Mouse (Mus musculus): Measurements from ENCODE around the gene Trim44. TPM values are rescaled to one million over a fixed set of nuclear protein-coding genes. Genes with fewer than 3 reads are reported as not detected.

Gene Trim44
- polyA plus RNA-seq, 1 experiment from 2014 or later, result 16.1 TPM

DNA sequence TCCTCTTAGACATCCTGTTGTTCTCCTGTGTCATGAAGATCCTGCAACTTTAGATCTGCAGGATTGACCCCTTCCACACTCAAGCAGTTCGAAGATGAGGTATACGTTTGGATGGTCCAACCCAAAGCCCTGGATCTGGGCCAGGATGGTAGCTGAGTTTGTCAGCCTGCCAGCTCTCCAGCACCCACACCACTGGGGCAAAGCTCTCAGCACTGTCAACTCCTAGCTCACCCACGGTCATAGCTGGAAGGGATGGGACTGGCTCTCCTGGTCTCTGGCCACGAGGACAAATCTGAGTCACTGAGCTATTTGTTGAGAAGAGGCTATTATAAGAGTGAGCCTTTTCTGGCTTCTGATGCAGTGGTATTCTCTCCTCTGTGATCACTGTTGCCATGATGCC is 155.0 kb downstream of the Trim44 start:
- 33% methylated on average over 4 of the region's 4 CpGs for WGBS

More for the DNA sequence above, 155.0 kb downstream of the Trim44 start:
- Histone ChIP-seq H3K27ac (ENCODE audit: low read length) (no peak overlapping the region), H3K36me3 (ENCODE audit: control insufficient read depth, insufficient read depth) (no peaks in the 10 kb centered on the region), H3K27me3 (ENCODE audit: control insufficient read depth, insufficient read depth, low read length) (peaks cover 8% of the 10 kb centered on the region), H3K4me2 (ENCODE audit: low read depth, low read length) (no peak overlapping the region), H3K9me3 (replicated peaks; ENCODE audit: control insufficient read depth, low read length) (no peaks in the 10 kb centered on the region), H3K4me1 (ENCODE audit: control insufficient read depth, insufficient read depth, low read length) (peaks cover 5% of the 10 kb centered on the region), H3K9ac (ENCODE audit: low read length) (no peak overlapping the region), H3K4me3 (ENCODE audit: low read length) (no peak overlapping the region)
- peak; percentile 86 for ATAC-seq (replicated peaks; ENCODE audit: extremely low read depth, insufficient read depth, low FRiP score)

Other genes with a start within 250 kb of the Trim44 start
- 13.5 and 15.0 TPM in 2 replicates for gene Ldlrad3, start 221.4 kb downstream of the Trim44 start, polyA plus RNA-seq (2015; fragmentation: Nextera tagmentation; extraction: Ambion mirVana)
- 1.6 and 1.7 TPM in 2 replicates for gene Fjx1, start 44.7 kb upstream of the Trim44 start, polyA plus RNA-seq (2015; fragmentation: Nextera tagmentation; extraction: Ambion mirVana)
- 3.5 and 3.7 TPM in 2 replicates for gene Pamr1, start 142.2 kb upstream of the Trim44 start, polyA plus RNA-seq (2015; fragmentation: Nextera tagmentation; extraction: Ambion mirVana)

Measured in heart, embryonic 16.5 days (tissue).